Mouse (Mus musculus) adrenal gland, postnatal 10 days (tissue): ENCODE results near the gene Slc16a8. TPM values are rescaled to one million over a fixed set of nuclear protein-coding genes. Genes with fewer than 3 reads are reported as not detected.

Experiments
- DNase-seq: peaks from one replicate; pipeline ENCODE4 v3.0.0; 2021; ENCODE audit warnings: mixed read lengths
- long read RNA-seq, 2 experiments: library from polyadenylated mRNA; stranded (forward); transcript quantifications; one replicate each; pipeline ENCODE4 v2.0.0; 2021
- total RNA-seq, 2 experiments: library from RNA; stranded (reverse); gene quantifications; 2 replicates each; pipeline ENCODE4 v1.2.3; 2021

The Slc16a8 gene
- total RNA-seq = under 1 TPM in 1 of 2 experiments, not detected in 1; 0.15 TPM
- long read RNA-seq, experiment 1, partial matches to known transcripts = 0 of 1 reads
- long read RNA-seq, experiment 1, other reads (novel, unspliced or antisense) = 1 of 1 reads
- long read RNA-seq, experiment 2 = 0 reads

DNA sequence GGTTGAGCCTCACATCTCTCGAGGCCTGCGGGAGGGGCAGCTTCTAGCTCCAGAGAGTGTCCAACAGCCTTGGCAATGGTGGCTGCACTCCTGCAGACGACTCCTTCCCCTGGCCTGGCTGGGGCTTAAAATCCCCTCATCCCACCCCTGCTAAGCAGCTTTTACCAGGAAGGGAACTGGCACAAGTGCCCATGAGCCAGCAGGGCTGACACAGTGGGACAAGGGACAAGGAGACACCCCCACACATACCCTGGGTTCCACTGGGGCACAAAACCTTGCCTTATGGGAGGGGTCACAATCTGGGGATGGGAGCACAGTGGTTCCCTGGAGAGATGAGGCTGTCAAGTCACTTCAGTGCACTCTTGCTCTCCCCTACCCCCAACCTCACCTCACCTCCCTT lies at the start of gene Slc16a8:
Gene Slc16a8, minus strand, starts transcription at position 101 of the 400 bp plus-strand sequence.
- no peak for DNase-seq

DNA sequence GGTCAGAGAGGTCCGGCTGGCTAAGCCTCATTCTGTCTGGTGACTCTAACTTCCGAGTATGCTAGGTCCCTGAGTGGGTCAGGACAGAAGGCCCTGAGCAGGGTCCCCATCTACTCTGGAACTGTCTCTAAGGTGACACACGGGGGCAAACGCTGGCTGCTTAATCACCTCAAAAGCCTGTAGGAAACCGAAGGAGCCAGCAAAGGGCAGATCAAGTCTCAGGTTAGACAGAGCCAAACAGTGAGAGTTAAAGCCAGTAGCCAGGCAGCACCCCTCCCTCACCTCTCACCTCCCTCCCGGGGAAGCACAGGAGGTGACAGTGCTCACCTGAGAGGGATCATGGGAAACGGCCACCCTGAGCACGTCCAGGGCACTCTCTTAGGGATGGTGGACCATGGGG lies 49.2 kb upstream of the Slc16a8 start:
- DNase-seq = no peak

DNA sequence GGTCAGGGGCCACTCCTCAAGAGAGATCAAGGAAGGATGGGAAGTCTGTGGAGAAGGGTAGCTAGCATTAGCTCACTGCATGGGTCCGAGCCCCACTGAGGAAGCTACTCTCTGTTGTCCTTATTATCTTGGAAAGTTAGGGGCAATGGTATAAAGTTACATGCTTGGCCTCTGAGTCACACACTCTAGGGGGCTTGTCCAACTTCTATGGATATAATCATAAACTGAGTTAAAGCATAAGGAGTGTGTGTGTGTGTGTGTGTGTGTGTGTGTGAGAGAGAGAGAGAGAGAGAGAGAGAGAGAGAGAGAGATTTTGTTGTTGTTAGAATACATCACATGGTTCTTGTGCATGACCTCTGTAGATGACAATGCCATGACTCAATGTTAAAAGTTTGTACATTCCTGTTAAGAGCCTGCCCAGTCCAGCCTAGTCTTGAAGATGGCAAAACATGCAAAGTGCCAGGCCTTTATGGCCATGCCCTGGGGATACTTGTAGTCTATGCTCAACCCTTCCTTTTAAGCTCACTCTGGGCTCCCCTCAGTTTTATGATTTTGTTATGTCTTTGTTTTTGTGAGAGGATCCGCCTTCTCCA lies 45.1 kb upstream of the Slc16a8 start:
- DNase-seq = no peak

DNA sequence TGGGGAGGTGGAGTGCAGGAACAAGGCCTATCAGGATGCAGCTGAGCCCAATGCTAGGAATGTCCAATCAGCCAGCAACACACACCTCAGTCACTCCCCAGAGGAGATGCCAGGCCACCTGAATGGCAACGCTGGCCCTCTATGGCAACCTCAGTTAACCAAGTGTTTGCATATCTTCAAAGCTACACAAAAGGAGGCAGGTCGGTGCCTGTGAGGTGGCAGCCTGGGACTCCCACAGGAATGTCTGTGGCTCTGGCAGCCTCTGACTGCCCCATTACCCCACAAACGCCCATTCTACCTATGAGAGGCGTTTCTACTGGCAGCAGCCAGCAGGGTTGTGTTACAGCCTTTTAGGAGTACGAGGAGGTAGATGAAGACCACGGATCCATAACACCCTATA lies 44.0 kb upstream of the Slc16a8 start:
- DNase-seq = no peak

DNA sequence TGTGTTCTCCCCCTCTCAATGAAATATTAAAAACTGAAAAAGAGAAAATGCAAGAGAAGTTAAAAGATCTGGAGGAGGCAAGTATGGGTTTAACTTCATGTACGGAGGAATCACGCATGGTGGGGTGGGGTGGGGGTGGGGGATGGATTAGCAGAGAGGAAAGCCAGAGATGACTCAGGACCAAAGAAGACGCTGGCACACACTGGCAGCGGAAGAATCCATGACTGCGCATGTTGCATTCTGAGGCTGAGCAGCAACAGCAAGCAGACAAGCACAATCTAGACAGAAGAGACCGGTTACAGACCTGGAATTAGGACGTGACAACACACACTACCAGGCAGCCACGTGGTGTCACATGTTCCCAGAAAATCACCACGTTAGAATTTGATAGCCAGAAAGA lies 38.2 kb upstream of the Slc16a8 start:
- DNase-seq = no peak

DNA sequence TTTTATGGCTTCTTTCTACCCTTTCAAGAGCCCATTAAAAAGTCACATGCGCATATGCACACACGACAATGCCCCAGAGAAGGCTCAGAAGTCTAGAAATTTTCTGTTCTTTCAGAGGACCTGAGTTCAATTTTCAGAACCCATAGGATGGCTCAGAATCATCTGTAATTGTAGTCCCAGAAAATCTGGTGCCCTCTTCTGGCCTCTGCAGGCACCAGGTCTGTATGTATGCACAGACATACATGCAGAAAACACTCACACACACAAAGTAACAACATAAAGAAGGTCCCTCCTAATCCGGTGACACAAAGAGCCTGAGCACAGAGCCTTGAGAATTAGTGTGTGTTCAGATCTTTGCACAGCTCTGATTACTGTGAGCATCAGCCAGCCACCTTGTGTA lies 35.8 kb upstream of the Slc16a8 start:
- no peak for DNase-seq

DNA sequence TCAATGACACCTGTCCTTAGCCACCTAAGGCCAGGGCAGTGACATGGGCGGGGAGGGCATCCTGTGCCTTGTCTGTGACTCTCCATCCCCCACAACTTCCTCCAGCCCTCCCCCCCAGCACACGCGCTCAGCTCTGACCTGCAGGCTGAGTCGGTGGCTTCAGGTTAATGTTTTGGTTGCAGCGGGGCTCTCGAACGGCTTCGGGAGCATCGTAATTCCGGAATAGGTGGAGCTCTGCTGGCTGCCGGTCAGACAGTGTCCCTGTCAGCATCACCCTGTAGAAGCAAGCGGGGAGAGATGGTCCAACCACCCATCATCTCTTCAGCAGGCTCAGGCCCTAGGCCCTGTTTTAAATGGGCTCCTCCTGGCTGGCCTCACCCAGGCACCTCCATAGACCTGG lies 34.9 kb upstream of the Slc16a8 start:
- no peak for DNase-seq

DNA sequence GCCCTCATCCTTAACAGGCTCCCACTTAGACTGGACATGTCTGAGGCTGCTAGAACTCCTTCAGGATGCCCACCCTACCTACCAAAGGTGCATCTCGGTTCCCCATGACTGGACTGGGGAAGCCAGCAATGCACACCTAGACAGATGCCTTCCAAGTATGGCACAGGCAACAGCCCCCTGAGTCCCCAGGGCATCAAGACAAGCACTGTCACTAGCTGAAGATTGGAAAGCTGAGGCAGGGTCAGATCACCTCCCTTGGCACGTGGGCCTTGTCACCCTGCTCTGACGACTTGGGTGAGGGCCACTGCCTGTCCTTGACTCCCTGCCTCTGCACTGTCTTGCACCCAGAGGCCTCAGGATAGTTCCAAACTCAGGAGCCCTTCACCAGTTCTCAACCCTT lies 33.8 kb upstream of the Slc16a8 start:
- no peak for DNase-seq

DNA sequence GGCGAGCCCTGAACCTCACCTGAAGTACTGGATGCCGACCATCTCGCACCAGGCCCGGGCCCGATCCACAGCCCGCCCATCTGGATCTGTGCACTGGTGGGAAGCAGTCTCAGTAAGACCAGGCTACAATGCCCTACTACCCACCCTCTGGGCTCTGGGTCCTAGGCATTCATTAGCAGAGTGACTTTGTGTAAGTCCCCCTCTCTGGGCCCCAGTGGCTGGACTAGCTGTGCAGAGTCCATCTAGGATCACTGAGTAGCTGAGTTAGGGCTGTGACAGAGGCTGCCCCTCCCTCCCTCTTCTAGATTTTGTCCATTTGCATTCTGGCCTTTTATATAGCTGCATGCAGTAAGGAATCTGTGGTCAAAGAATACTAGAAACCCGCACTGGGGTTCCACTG lies 32.5 kb upstream of the Slc16a8 start:
- no peak for DNase-seq

DNA sequence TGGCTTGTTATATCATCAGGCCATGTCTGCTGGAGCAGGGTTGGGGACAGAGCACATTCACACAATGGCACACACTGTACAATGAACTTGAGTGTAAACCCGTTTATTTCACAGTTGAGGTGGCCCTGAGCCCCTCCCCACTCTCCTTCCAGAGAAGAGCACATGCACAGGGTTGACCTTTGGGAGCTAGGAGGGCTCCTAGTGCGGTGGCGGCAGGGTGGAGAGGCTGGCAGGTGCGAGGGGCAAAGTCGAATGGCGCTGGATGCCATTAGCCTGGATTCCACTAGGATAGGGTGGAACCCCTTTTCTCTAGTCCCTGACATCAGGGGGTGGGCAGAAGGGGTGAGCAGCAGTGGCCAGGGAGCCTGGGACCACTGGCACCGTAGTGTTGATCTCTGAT lies 31.6 kb upstream of the Slc16a8 start:
- no peak for DNase-seq

DNA sequence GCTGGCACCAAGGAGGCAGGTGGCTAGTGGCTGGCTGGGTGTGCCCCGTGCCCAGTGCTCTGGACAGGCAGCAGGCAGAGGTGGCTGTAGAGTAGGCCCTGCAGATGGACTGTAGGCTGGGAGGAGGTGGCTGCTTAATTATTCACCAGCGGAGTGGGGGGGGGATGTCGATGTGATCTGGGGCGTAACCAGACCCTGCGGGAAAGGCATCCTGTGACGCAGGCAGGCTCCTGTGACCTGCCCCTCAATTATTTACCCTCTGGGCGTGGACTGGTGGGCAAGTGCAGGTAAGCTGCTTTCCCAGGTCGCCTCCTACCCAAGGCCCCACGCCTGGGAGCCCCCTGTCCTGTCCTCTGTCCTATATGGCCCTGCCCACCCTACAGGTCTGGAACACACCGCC lies 30.8 kb upstream of the Slc16a8 start, which contains the start of gene Baiap2l2:
Gene Baiap2l2, minus strand, starts transcription at position 139 of the 400 bp plus-strand sequence.
- DNase-seq = no peak

DNA sequence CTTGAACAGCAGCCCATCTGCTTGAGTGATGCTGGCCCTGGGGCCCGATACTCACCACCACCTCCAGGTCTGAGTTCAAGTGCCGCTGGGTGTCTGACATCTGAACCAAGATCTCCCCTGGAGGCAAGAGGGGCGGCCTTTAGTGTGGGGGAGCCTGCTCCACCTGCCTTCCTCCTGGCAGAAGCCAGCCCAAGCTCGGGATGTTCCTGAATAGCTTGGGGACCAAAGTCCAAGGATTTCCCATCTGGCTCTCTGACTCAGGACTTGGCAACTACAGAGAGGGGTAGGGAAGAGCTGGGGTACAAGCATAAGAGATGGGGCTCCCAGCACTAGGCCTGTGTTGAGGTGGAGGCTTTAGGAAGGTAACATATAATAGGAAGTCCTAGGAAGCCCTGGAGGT lies 28.8 kb upstream of the Slc16a8 start:
- no peak for DNase-seq

DNA sequence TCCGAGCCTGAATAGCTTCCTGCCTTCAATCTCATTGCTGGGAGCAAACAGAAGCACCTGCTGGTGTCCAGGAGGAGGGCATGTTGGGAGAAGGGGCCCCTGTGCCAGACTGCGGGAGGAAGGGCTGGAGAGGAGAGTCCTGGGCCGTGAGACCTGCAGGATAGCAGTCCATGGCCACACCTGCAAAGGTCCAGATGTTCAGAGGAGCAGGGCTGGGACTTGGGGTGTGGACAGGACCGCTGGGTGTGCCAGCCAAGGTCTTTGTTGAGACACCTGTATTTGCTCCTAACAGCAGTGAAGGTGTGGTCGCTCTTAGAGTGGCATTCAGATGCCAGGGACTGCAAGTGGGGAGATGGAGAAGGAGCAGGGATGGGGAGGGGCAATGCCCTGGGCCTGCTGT lies 27.9 kb upstream of the Slc16a8 start:
- DNase-seq = no peak

DNA sequence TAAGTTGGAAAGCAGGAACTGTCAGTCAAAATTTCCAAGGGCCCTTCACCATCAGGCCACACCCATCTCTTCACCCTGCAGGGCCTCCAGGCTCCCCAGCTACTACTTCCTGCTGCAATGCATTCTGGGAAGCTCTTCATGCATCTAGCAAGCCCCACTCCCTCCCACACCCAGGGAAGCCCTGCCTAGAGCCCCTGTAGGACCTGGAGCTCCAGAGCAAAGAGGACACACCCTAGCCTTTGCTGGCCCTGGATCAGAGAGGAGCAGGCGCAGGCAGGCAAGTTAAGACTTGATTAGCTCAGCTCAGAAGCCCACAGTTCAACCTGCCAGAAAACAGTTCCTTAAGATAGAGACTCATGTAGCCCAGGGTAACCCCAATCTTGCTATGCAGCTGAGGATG lies 26.8 kb upstream of the Slc16a8 start:
- no peak for DNase-seq

DNA sequence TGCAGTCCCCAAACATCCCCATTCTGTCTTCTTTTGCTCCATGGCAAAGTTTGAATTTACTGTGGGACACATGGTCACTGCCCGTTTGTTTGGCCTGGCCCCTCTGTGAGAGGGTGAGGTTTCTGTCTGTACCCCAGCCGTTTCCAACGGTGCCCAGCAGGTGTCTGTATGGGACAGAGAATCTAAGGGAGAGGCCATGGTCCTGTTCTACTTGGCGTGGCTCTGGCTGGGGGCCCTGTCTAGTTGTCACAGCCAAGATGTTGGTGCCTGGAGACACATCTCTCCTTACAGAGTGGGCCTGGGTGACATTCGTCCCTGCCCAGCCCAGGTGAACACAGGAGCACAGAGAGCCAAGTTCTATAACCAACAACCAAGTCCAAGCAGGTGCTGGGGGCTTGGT lies 26.3 kb upstream of the Slc16a8 start:
- no peak for DNase-seq

DNA sequence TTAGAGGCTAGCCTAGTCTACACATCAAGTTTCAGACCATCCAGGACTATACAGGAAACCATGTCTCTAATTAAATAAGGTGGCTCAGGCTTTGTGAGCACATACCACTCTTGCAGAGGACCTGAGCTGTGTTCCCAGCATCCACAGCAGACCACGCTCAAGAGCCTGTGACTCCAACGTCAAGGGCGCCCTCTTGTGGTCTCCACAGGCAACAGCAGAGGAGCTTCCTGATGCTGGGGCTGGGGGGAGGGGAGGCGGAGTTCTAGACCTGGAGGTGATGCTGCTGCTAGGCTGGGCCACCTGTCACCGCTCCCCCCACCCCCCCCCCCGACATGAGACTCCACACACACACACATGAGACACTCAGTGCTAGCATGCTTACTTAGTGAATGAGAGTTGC lies 25.6 kb upstream of the Slc16a8 start:
- no peak for DNase-seq

DNA sequence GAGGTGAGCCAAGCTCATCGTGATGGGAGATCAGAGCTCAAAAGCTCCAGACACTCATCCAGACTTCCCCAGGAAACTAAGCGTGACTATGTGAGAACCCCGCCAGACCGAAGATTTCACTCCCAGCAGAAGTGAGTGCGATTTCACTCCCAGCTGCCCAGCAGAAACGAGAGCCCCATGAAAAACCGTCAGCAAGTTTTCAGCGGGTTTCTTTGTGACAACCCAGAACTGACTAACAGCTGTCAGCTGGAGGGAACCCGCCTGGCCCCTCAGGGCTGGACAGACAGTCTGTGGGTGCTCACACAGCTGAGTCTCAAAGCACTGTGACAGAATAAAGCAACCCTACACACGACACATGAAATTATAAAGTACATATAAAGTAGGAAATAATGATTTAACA lies 23.2 kb upstream of the Slc16a8 start:
- DNase-seq = no peak

DNA sequence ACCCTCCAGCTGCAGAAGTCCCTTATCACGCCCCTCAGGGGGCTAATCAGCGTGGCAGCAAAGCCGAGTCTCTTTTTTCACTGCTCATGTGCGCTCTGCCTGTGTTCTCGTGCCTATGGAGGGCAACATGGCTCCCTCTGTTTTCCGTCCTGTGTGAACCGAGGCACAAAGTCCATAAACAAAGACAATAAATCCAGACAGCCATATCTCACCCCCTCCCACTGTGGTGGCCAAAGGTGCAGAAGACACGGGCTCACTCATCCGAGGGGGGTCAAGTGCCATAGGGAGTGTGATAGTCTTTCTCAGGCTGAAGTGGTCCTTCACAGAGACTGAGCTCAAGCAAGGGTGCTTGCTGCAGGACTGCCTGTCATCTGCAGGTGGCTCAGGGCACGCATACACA lies 18.5 kb upstream of the Slc16a8 start:
- no peak for DNase-seq

DNA sequence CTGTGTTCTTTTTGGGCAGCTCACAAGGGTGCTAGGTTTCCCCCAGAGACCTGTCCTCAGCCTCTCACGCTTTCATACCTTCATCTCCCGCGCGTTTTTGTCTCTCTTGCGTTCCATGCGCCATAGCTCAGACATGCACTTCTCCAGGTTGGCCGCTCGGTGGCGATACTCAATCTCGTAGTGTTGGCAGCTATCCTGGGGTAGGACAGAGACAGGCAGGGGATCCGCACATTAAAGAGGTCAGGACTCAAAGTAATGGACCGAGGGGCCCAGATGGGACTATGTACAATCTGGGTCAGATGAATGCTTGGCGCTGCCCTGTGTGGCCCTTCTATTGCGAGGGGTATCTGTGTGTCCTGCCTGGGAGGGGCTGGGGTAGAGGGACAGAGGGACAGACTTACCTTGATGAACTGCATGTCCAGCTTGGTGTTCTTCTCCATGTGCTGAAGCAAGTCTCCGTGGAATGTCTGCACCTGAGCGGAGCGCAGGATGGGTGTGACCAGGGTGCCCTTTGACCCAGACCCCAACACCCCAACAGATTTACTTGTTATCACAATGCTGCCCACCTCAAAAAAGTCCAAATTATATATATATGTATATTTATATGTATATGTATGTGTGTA lies 16.7 kb upstream of the Slc16a8 start:
- peak; percentile 61 for DNase-seq

DNA sequence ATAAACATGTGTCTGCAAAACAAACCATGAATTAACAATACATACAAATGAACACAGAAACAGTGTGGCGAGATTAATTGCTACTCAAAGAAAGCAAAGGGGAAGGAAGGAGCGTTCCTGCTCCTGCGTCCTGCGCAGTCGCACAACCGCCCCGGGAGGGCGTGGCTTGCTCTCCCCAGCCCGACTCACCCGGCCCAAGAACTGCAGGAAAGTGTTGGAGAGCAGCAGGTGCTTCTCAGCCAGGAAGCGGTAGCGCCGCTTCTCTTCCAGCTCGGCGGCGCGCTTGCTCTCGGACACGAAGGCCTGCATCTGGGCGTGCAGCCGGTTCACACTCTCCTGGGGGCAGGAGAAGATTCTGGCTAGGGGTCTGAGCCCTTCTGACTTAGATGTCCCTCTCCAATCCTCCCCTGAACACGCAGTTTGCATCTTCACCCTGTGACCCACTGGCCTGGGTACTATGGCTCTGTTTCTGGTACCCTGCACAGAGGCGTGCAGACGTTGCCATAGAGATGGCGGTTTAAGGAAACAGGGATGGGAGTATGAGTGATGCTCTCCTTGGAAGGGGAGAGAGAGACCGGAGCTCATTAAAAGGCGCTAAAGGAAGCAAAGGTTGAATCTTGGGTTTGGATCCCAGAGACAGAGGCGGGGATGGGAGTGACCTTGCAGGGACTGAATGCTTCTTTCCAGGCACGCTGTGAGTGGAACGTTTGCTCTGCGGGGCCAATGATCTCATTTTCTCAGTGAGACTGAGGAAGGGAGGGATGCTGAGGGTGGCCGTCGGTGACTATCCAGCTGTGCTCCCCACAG lies 16.0 kb upstream of the Slc16a8 start:
- peak; percentile 87 for DNase-seq

DNA sequence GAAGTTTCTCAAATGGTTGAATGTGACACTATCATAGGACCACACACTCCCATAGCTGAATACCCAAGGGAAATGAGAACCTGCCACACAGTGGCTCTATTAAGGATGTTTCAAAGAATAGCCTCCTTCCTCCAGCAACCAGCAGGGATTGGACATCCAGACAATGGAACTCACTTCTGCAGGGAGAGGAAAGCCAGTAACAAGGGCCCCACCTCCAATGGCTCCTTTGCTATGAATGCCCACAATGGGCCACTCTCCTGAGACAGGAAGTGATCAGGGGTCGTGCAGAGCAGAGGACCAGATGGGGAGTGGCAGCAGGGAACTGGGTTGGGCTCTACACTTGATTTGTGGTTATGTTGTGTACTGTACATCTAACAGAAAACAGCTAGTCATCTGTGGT lies 14.0 kb upstream of the Slc16a8 start:
- DNase-seq = no peak

DNA sequence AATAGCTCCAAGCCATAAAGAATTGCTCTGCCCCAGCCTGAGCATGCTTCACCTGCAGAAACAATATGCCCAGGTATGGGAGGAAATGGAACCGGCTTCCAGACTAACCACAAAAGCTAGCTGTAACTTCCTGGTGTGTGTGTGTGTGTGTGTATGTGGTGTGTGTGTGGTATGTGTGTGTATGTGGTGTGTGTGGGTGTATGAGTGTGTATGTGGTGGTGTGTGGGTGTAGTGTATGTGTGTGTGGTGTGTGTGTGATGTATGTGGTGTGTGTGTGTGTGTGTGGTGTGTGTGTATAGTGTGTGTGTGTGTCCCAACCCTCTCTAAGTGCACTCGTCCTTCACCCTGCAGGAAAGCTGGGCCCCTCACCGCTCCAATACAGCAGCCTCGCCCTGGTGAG lies 10.8 kb upstream of the Slc16a8 start:
- DNase-seq = no peak

DNA sequence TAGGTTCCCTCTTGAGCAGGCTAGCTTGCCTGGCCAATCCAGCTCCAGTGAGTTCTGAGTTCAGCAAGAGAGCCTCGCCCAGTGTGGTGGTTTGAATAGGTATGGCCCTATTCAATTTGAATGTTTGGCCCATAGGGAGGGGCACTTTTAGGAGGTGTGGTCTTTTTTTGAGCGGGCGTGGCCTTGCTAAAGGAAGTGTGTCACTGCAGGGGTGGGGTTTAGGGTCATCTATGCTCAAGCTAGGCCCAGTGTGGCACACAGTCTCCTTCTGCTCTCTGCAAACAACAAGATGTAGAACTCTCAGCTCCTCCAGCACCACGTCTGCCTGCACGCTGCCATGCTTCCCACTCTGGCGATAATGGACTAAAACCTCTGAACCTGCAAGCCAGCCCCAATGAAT lies 9.2 kb upstream of the Slc16a8 start:
- DNase-seq = no peak
